Mouse (Mus musculus) lung, embryonic 14.5 days (tissue): Measurements from ENCODE around the gene Kbtbd13. TPM values are rescaled to one million over a fixed set of nuclear protein-coding genes. Genes with fewer than 3 reads are reported as not detected.

Experiments used
- ATAC-seq: fragments of 200-750 bp; cut with Nextera tagmentation; 2 replicates; pipeline ENCODE4 v1.8.0; 2017; ENCODE audit warnings: mild to moderate bottlenecking, moderate TSS enrichment, moderate library complexity; ENCODE audit not compliant: insufficient read depth
- DNase-seq: peaks from one replicate; pipeline ENCODE4 v3.0.0-alpha.2; 2015
- H3K27ac ChIP-seq: fragments of 300-500 bp; sonication (generic); 2 replicates; pipeline ENCODE4 v1.5.1; 2014; ENCODE audit warnings: low read depth, mild to moderate bottlenecking, moderate library complexity
- H3K27me3 ChIP-seq: fragments of 300-500 bp; sonication (generic); 2 replicates; pipeline ENCODE4 v1.6.1; 2014; ENCODE audit warnings: low read length, control low read depth; ENCODE audit not compliant: insufficient read depth
- H3K36me3 ChIP-seq: fragments of 300-500 bp; sonication (generic); 2 replicates; pipeline ENCODE4 v1.6.1; 2014; ENCODE audit warnings: control low read depth; ENCODE audit not compliant: insufficient read depth
- H3K4me1 ChIP-seq: fragments of 300-500 bp; sonication (generic); 2 replicates; pipeline ENCODE4 v1.6.1; 2014; ENCODE audit warnings: antibody characterized with exemption, control low read depth; ENCODE audit not compliant: insufficient read depth
- H3K4me2 ChIP-seq: fragments of 300-500 bp; sonication (generic); 2 replicates; pipeline ENCODE4 v1.6.1; 2014; ENCODE audit warnings: mild to moderate bottlenecking
- H3K4me3 ChIP-seq: fragments of 300-500 bp; sonication (generic); 2 replicates; pipeline ENCODE4 v1.5.1; 2014; ENCODE audit warnings: low read depth, low read length
- H3K9ac ChIP-seq: fragments of 300-500 bp; sonication (generic); 2 replicates; pipeline ENCODE4 v1.6.1; 2014
- H3K9me3 ChIP-seq: fragments of 300-500 bp; sonication (generic); 2 replicates; pipeline ENCODE4 v1.6.1; 2016; ENCODE audit warnings: low read depth, low read length, control low read depth
- CTCF ChIP-seq: IDR thresholded peaks from 2 replicates; pipeline ENCODE4 v1.5.1; 2016; ENCODE audit warnings: antibody characterized with exemption, low read depth
- WGBS: fragments of 180-500 bp; shearing (Covaris S2); extraction: QIAGEN DNeasy Blood & Tissue Kit; methylation state at CpG from one replicate; pipeline ENCODE4 v1.1.7; 2014; 5-methylcytosine and 5-hydroxymethylcytosine counted together
- polyA plus RNA-seq: library from polyadenylated mRNA; unstranded; fragments of >200 nt; fragmentation: Nextera tagmentation; extraction: Ambion mirVana; gene quantifications from 2 replicates; pipeline ENCODE4 v1.2.1, GENCODE M21; 2014

The Kbtbd13 gene
- polyA plus RNA-seq, 1 experiment from 2014 or later: 4.5 TPM

DNA sequence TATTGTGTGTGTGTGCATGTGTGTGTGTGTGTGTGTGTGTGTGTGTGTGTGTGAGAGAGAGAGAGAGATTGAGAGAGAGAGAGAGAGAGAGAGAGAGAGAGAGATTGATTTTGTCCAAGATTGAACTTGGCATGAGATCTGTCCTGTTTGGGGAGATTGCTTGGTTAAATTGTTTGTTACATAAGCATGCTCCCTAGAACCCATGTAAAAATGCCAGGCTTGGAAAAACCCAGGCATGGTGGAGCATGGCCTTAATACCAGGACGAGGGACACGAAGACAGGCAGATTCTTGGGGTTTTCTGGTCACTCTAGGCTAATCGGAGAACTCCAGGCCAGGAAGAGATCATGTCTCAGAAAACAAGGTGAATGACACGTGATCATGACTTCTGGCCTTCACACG, 36.6 kb upstream of the Kbtbd13 start:
- 84% methylated on average over 5 of the region's 5 CpGs for WGBS
- no peak overlapping the region for H3K4me2 ChIP-seq
- H3K27me3 ChIP-seq: no peaks in the 10 kb centered on the region
- no peak overlapping the region for H3K27ac ChIP-seq
- no peaks in the 10 kb centered on the region for H3K4me1 ChIP-seq
- no peaks in the 10 kb centered on the region for H3K36me3 ChIP-seq
- no peak overlapping the region for H3K9ac ChIP-seq
- ATAC-seq: no peak
- no peak for TF ChIP-seq CTCF
- H3K9me3 ChIP-seq: no peaks in the 10 kb centered on the region
- no peak for DNase-seq
- H3K4me3 ChIP-seq: no peak overlapping the region

- H3K9me3 ChIP-seq: no peaks in the 10 kb centered on the region
- no peak overlapping the region for H3K27ac ChIP-seq
- no peak for DNase-seq
- no peak overlapping the region for H3K9ac ChIP-seq
- TF ChIP-seq CTCF: no peak
- H3K36me3 ChIP-seq: no peaks in the 10 kb centered on the region
- no peak overlapping the region for H3K4me2 ChIP-seq
- 57% methylated on average over 2 of the region's 2 CpGs for WGBS
- H3K27me3 ChIP-seq: no peaks in the 10 kb centered on the region
- no peaks in the 10 kb centered on the region for H3K4me1 ChIP-seq
- no peak overlapping the region for H3K4me3 ChIP-seq
- no peak for ATAC-seq
These were observed 36.1 kb upstream of the Kbtbd13 start for GRCm38 (mm10) chr9:65427511-65427910.

GRCm38 (mm10) chr9:65424393-65424792, 32.9 kb upstream of the Kbtbd13 start:
- WGBS: 25% methylated on average over 3 of the region's 3 CpGs
- DNase-seq: no peak

GRCm38 (mm10) chr9:65422760-65423501, 31.5 kb upstream of the Kbtbd13 start, which contains the start of gene Slc51b:
TSS of gene Slc51b (minus strand) at chr9:65422955.
- 79% methylated on average over 11 of the region's 11 CpGs for WGBS

More at GRCm38 (mm10) chr9:65424393-65424792, 32.9 kb upstream of the Kbtbd13 start:
- no peaks in the 10 kb centered on the region for H3K4me1 ChIP-seq
- TF ChIP-seq CTCF: no peak
- H3K4me3 ChIP-seq: no peak overlapping the region
- H3K27ac ChIP-seq: no peak overlapping the region
- no peaks in the 10 kb centered on the region for H3K27me3 ChIP-seq
- H3K9me3 ChIP-seq: no peaks in the 10 kb centered on the region
- no peaks in the 10 kb centered on the region for H3K36me3 ChIP-seq
- no peak for ATAC-seq
- H3K4me2 ChIP-seq: no peak overlapping the region
- no peak overlapping the region for H3K9ac ChIP-seq

GRCm38 (mm10) chr9:65419633-65420032, 28.2 kb upstream of the Kbtbd13 start:
- no peaks in the 10 kb centered on the region for H3K4me1 ChIP-seq
- ATAC-seq: no peak

More at GRCm38 (mm10) chr9:65422760-65423501, 31.5 kb upstream of the Kbtbd13 start, which contains the start of gene Slc51b:
- no peak for TF ChIP-seq CTCF
- Histone ChIP-seq H3K9me3 (no peaks in the 10 kb centered on the region), H3K4me3 (no peak within 1 kb of the TSS), H3K27me3 (no peaks in the 10 kb centered on the region), H3K4me2 (no peak within 1 kb of the TSS), H3K9ac (no peak within 1 kb of the TSS), H3K36me3 (no peaks in the 10 kb centered on the region), H3K27ac (no peak within 1 kb of the TSS), H3K4me1 (no peaks in the 10 kb centered on the region)
- DNase-seq: no peak
- no peak for ATAC-seq

GRCm38 (mm10) chr9:65417738-65418137, 26.3 kb upstream of the Kbtbd13 start:
- Histone ChIP-seq H3K9me3 (no peaks in the 10 kb centered on the region), H3K36me3 (no peaks in the 10 kb centered on the region), H3K4me2 (no peak overlapping the region), H3K27me3 (no peaks in the 10 kb centered on the region), H3K9ac (no peak overlapping the region), H3K27ac (no peak overlapping the region), H3K4me1 (no peaks in the 10 kb centered on the region), H3K4me3 (no peak overlapping the region)
- WGBS: 32% methylated on average over 3 of the region's 3 CpGs
- ATAC-seq: no peak
- TF ChIP-seq CTCF: peak; percentile 31
- DNase-seq: peak; percentile 35

More at GRCm38 (mm10) chr9:65419633-65420032, 28.2 kb upstream of the Kbtbd13 start:
- H3K9me3 ChIP-seq: no peaks in the 10 kb centered on the region
- no peak for TF ChIP-seq CTCF
- H3K27me3 ChIP-seq: no peaks in the 10 kb centered on the region
- H3K4me3 ChIP-seq: no peak overlapping the region
- no peak for DNase-seq
- no peak overlapping the region for H3K4me2 ChIP-seq
- H3K36me3 ChIP-seq: no peaks in the 10 kb centered on the region
- no peak overlapping the region for H3K9ac ChIP-seq
- WGBS: 64% methylated on average over 3 of the region's 3 CpGs
- H3K27ac ChIP-seq: no peak overlapping the region

GRCm38 (mm10) chr9:65411326-65411725, 19.9 kb upstream of the Kbtbd13 start:
- 54% methylated on average over 3 of the region's 3 CpGs for WGBS
- no peak for ATAC-seq
- H3K4me2 ChIP-seq: no peak overlapping the region
- TF ChIP-seq CTCF: no peak
- H3K4me3 ChIP-seq: no peak overlapping the region
- no peak overlapping the region for H3K27ac ChIP-seq
- no peak overlapping the region for H3K9ac ChIP-seq
- DNase-seq: no peak
- H3K27me3 ChIP-seq: no peaks in the 10 kb centered on the region
- H3K36me3 ChIP-seq: peaks cover 21% of the 10 kb centered on the region; the same call in 1 of the 2 replicates
- no peaks in the 10 kb centered on the region for H3K4me1 ChIP-seq
- H3K9me3 ChIP-seq: no peaks in the 10 kb centered on the region
